Mouse (Mus musculus) myocyte (in vitro differentiated cells): ENCODE data around the gene Ophn1.

Source experiments
- CEBPB ChIP-seq: IDR thresholded peaks from 2 replicates; pipeline ENCODE4 v1.6.1; 2011; ENCODE audit warnings: mild to moderate bottlenecking, moderate library complexity; ENCODE audit not compliant: poor library complexity, insufficient read depth, severe bottlenecking
- MAX ChIP-seq: IDR thresholded peaks from one replicate; pipeline ENCODE4 v1.6.1; 2011; ENCODE audit warnings: low read depth, mild to moderate bottlenecking, control low read depth
- MYOG ChIP-seq, 3 experiments: IDR thresholded peaks; one replicate each; pipeline ENCODE4 v1.6.1; 2011; ENCODE audit warnings: control low read depth in 2 of 3, low read depth in 2 of 3, mild to moderate bottlenecking in 2 of 3; ENCODE audit not compliant: insufficient read length in 2 of 3, control insufficient read depth in 1 of 3, insufficient read depth in 1 of 3
- POLR2A ChIP-seq: IDR thresholded peaks from one replicate; pipeline ENCODE4 v1.6.1; 2011; ENCODE audit warnings: low read depth, mild to moderate bottlenecking, control low read depth, moderate library complexity; ENCODE audit not compliant: insufficient read length
- POLR2AphosphoS2 ChIP-seq: IDR thresholded peaks from one replicate; pipeline ENCODE4 v1.6.1; 2011; ENCODE audit warnings: low read depth, control low read depth; ENCODE audit not compliant: insufficient read length
- SRF ChIP-seq: IDR thresholded peaks from one replicate; pipeline ENCODE4 v1.6.1; 2011; ENCODE audit warnings: low read depth; ENCODE audit not compliant: control insufficient read depth, insufficient read length
- TCF12 ChIP-seq: IDR thresholded peaks from one replicate; pipeline ENCODE4 v1.6.1; 2011; ENCODE audit warnings: mild to moderate bottlenecking, control low read depth; ENCODE audit not compliant: poor library complexity, insufficient read depth, severe bottlenecking

DNA sequence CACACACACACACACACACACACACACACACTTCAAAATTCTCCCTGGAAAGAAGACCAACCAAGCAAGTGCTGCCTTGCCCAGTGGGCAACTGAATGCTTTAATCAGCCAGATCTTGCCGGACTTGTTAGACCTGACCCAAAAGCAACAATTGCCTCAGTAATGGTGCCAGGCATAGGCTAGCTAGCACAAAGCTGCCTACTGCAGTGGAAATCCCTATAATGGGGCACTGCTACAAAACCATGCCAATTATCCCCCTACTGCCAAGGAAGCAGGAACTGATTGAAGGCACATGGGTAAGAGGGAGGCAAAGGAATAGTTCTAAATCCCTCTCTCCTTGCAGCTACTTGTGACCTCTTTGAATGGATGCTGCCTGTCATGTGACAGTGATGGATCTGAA, 18.8 kb downstream of the Ophn1 start:
- no peak for TF ChIP-seq TCF12
- no peak for TF ChIP-seq SRF
- no peak for TF ChIP-seq POLR2A
- TF ChIP-seq CEBPB = no peak
- TF ChIP-seq POLR2AphosphoS2 = no peak
- TF ChIP-seq MAX = no peak
- no peak for TF ChIP-seq MYOG (IDR thresholded peaks at IDR 0.05; ENCODE audit: control insufficient read depth in 1 of 3, insufficient read depth in 1 of 3, insufficient read length in 2 of 3, low read depth in 2 of 3)
